Mouse (Mus musculus) midbrain, postnatal 0 days (tissue): ENCODE results near the gene Flywch1. TPM values are rescaled to one million over a fixed set of nuclear protein-coding genes. Genes with fewer than 3 reads are reported as not detected.
A peak's percentile ranks its signal among the peaks of the same experiment; 100 is the strongest.

Experiments used
- ATAC-seq: fragments of 200-750 bp; cut with Nextera tagmentation; 2 replicates; pipeline ENCODE4 v1.8.0; 2017; ENCODE audit warnings: moderate number of reproducible peaks, mild to moderate bottlenecking, moderate TSS enrichment, moderate library complexity; ENCODE audit not compliant: low FRiP score
- DNase-seq: peaks from one replicate; pipeline ENCODE4 v3.0.0-alpha.2; 2015; ENCODE audit warnings: low spot score
- H3K27ac ChIP-seq: fragments of 300-500 bp; sonication (generic); 2 replicates; pipeline ENCODE4 v1.5.1; 2014; ENCODE audit warnings: low read depth, mild to moderate bottlenecking, low read length, mixed read lengths
- H3K27me3 ChIP-seq: fragments of 300-500 bp; sonication (generic); 2 replicates; pipeline ENCODE4 v1.6.1; 2014; ENCODE audit warnings: low read length, control low read depth, mixed read lengths; ENCODE audit not compliant: insufficient read depth
- H3K36me3 ChIP-seq: fragments of 300-500 bp; sonication (generic); 2 replicates; pipeline ENCODE4 v1.6.1; 2014; ENCODE audit warnings: low read length, control low read depth, mixed read lengths; ENCODE audit not compliant: insufficient read depth
- H3K4me1 ChIP-seq: fragments of 300-500 bp; sonication (generic); 2 replicates; pipeline ENCODE4 v1.6.1; 2014; ENCODE audit warnings: mild to moderate bottlenecking, control low read depth, antibody characterized with exemption, low read length, mixed read lengths; ENCODE audit not compliant: insufficient read depth
- H3K4me2 ChIP-seq: fragments of 300-500 bp; sonication (generic); 2 replicates; pipeline ENCODE4 v1.6.1; 2014; ENCODE audit warnings: low read depth, mild to moderate bottlenecking, low read length, mixed read lengths; ENCODE audit not compliant: poor library complexity, severe bottlenecking
- H3K4me3 ChIP-seq: fragments of 300-500 bp; sonication (generic); 2 replicates; pipeline ENCODE4 v1.5.1; 2014; ENCODE audit warnings: low read depth, mild to moderate bottlenecking, low read length, moderate library complexity
- H3K9ac ChIP-seq: fragments of 300-500 bp; sonication (generic); replicated peaks from 2 replicates; pipeline ENCODE4 v1.6.1; 2014; ENCODE audit warnings: mild to moderate bottlenecking, low read length, moderate library complexity, mixed read lengths; ENCODE audit not compliant: poor library complexity, severe bottlenecking
- H3K9me3 ChIP-seq: fragments of 300-500 bp; sonication (generic); 2 replicates; pipeline ENCODE4 v1.6.1; 2016; ENCODE audit warnings: low read length, control low read depth
- CTCF ChIP-seq: IDR thresholded peaks from 2 replicates; pipeline ENCODE4 v1.5.1; 2016; ENCODE audit warnings: antibody characterized with exemption, mild to moderate bottlenecking
- whole genome bisulfite sequencing: fragments of 180-500 bp; shearing (Covaris S2); extraction: QIAGEN DNeasy Blood & Tissue Kit; methylation state at CpG from one replicate; pipeline ENCODE4 v1.1.7; 2014; 5-methylcytosine and 5-hydroxymethylcytosine counted together
- polyA plus RNA-seq: library from polyadenylated mRNA; unstranded; fragments of >200 nt; fragmentation: Nextera tagmentation; extraction: Ambion mirVana; gene quantifications from 2 replicates; pipeline ENCODE4 v1.2.1, GENCODE M21; 2015
- total RNA-seq: library from RNA; depleted of rRNA; stranded (reverse); fragments of >200 nt; gene quantifications from 2 replicates; pipeline ENCODE4 v1.2.3, GENCODE M21; 2014

Gene Flywch1
- total and polyA plus RNA-seq, 2 experiments from 2014 or later, result 188 to 248 TPM

DNA sequence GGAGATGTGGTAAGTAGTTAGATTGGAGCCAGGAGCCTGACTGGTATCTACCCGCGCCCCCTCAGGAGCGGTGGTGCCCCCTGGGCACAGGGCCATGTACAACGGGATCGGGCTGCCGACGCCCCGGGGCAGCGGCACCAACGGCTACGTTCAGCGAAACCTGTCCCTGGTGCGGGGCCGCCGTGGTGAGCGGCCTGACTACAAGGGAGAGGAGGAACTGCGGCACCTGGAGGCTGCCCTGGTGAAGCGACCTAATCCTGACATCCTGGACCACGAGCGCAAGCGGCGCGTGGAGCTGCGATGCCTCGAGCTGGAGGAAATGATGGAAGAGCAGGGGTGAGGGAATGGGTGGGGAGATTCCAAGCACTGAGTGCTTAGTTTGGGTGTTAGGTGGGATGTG is 35.5 kb upstream of the Flywch1 start:
- Histone ChIP-seq H3K27me3 (no peaks in the 10 kb centered on the region), H3K4me3 (no peak overlapping the region), H3K4me1 (peaks cover 5% of the 10 kb centered on the region; the same call in 1 of the 2 replicates), H3K9ac (no peak overlapping the region), H3K4me2 (peak overlapping the region; percentile 28; the same call in 1 of the 2 replicates), H3K36me3 (peaks cover 29% of the 10 kb centered on the region), H3K9me3 (no peaks in the 10 kb centered on the region), H3K27ac (no peak overlapping the region)
- 76% methylated on average over 25 of the region's 25 CpGs for WGBS
- DNase-seq (no peak), ATAC-seq (no peak)
- TF ChIP-seq CTCF, result no peak

DNA sequence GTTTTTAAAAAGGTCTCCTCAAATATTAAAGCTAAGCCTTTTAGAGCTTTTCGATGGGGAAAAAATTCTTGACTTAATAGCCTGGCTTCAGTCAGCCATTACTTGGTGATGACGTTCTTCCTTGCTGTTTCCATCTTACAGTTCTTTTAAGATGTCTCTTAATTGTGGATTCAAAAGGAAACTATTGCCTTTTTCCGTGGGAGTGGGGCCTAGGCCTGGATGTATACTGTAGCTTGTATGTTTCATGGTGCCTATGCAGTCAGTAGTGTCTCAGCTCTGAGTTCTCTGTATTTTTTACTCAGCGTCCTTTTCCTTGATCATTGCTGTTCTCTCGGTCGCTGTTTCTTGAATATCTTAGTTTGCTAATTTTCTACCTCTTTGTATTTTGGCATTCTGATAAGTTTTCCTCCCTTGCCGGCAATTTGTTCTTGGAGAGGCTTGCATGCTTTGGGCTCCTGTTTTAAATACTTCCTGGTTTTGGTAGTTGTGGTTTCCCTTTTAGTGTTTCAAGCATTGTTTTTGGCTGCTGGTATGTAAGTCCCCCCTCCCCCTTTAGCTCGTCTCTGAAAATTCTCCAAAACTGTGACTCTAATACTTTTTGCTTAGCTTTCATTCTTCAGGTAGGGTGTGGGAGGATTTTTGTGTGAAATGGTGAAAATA is 33.2 kb upstream of the Flywch1 start:
- H3K4me1 ChIP-seq, result peaks cover 5% of the 10 kb centered on the region; the same call in 1 of the 2 replicates
- no peak for ATAC-seq
- peaks cover 13% of the 10 kb centered on the region for H3K36me3 ChIP-seq
- TF ChIP-seq CTCF, result no peak
- H3K4me2 ChIP-seq, result peak overlapping the region; percentile 74
- H3K9ac ChIP-seq, result peak overlapping the region; percentile 85
- no peaks in the 10 kb centered on the region for H3K27me3 ChIP-seq
- WGBS, result 2% methylated on average over 8 of the region's 8 CpGs
- H3K9me3 ChIP-seq, result no peaks in the 10 kb centered on the region
- no peak overlapping the region for H3K27ac ChIP-seq
- no peak for DNase-seq
- H3K4me3 ChIP-seq, result peak overlapping the region; percentile 84

DNA sequence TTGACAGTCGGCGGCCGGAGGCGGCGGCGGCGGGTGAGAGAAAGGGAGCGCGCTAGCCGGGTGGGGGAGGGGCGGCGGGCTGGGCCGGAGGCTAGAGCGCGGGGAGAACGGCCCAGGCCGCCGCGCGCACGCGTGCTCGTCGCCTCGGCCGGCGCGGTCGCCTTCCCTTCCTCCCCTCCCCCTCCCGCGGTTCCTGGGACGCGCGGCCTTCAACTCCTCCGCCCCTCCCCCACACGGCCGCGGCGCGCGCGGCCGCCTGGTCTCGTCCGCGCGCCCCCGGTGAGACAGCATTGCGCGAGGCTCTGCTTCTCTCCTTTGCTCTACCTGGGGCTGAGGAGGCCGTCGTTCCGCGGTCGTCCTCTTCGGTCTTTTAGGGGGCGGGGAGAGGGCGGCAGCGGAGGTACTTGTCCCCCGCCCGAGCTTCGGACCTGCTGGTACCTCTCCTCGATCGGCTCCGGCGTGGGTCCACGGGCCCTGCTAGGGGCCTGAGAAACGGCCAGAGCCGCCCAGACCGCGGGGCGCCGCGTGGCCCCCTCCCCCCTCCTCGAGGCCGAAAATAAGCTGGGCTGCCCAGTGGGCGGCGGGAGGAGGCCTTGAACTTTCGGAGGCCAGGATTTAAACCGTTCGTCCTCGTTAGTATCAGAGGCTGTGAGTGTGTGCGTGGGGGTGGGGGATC is 32.1 kb upstream of the Flywch1 start:
- TF ChIP-seq CTCF, result no peak
- H3K4me2 ChIP-seq, result peak overlapping the region; percentile 74
- H3K9me3 ChIP-seq, result no peaks in the 10 kb centered on the region
- peak overlapping the region; percentile 84 for H3K4me3 ChIP-seq
- H3K9ac ChIP-seq, result peak overlapping the region; percentile 85
- WGBS, result under 1% methylated on average over 45 of the region's 83 CpGs
- peak overlapping the region; percentile 98 for H3K27ac ChIP-seq
- peak; percentile 58 for ATAC-seq
- H3K27me3 ChIP-seq, result no peaks in the 10 kb centered on the region
- peaks cover 5% of the 10 kb centered on the region; the same call in 1 of the 2 replicates for H3K4me1 ChIP-seq
- DNase-seq, result peak; percentile 87
- peaks cover 5% of the 10 kb centered on the region; the same call in 1 of the 2 replicates for H3K36me3 ChIP-seq

DNA sequence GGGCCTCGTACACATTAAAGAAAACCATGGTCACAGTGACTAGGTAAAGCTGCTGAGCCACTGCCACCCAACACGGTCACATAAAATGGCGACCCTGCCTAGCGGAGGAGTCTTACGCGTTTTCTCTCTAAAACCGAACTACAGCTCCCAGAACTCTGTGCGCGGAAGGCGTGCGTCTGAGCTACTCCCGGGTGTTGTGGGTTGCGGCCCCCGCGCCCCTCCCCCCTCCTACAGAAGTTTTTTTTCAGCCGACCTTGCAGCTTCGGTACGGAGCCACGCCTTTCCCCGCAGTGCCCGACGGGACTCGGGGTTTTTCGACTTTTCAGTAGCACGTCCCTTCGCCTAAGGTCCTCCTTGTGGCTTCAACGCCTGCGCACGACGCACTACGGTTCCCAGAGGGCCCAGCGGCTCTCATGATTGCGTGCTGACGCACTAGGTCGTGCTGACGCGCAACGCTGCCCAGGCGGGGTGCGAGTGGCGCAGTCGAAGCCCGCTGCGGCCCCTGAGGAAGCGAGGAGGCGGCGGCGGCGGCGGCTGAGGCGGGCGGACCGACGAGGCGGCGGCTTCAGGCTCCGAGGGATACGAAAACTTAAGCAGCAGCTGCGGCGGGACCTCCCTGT is 31.5 kb upstream of the Flywch1 start:
- H3K4me2 ChIP-seq, result peak overlapping the region; percentile 74
- ATAC-seq (peak; percentile 98), DNase-seq (peak; percentile 100)
- no peaks in the 10 kb centered on the region for H3K27me3 ChIP-seq
- peaks cover 5% of the 10 kb centered on the region; the same call in 1 of the 2 replicates for H3K4me1 ChIP-seq
- peak overlapping the region; percentile 98 for H3K27ac ChIP-seq
- H3K4me3 ChIP-seq, result peak overlapping the region; percentile 84
- TF ChIP-seq CTCF, result 0 out of 2 replicates have a peak, but pooled peaks have one; percentile 1
- 0% methylated on average over 59 of the region's 60 CpGs for WGBS
- H3K9ac ChIP-seq, result peak overlapping the region; percentile 85
- H3K9me3 ChIP-seq, result no peaks in the 10 kb centered on the region
- H3K36me3 ChIP-seq, result peaks cover under 1% of the 10 kb centered on the region; the same call in 1 of the 2 replicates

DNA sequence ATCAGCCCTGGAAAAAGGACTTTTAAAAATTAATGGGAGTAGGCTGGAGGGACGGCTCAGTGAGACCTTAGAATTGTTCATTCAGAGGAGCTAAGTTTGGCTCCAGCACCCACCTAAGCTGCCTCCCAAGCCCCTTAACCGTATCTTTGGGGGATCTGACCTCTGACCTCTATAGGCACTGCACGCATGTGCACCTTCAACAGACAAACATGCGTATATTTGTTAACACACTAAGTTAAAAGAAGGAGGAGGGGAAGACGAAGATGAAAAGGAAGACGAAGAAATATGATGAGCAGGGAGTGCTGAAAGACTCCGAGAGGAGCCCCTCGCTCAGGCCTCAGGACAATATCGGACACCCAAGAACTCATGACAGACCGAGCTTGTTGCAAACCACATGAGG is 30.2 kb upstream of the Flywch1 start:
- H3K27ac ChIP-seq, result no peak overlapping the region
- DNase-seq, result no peak
- H3K9me3 ChIP-seq, result no peaks in the 10 kb centered on the region
- H3K9ac ChIP-seq, result no peak overlapping the region
- no peaks in the 10 kb centered on the region for H3K36me3 ChIP-seq
- no peak overlapping the region for H3K4me3 ChIP-seq
- H3K4me2 ChIP-seq, result no peak overlapping the region
- H3K27me3 ChIP-seq, result no peaks in the 10 kb centered on the region
- ATAC-seq, result no peak
- H3K4me1 ChIP-seq, result peaks cover 5% of the 10 kb centered on the region; the same call in 1 of the 2 replicates
- 94% methylated on average over 10 of the region's 10 CpGs for WGBS
- no peak for TF ChIP-seq CTCF
